Mouse (Mus musculus): ENCODE measurements around the gene Cdca7l. TPM values are rescaled to one million over a fixed set of nuclear protein-coding genes. Genes with fewer than 3 reads are reported as not detected.

Gene Cdca7l
- total RNA-seq, 2 experiments from 2014 or later = 0.56 TPM; not detected in 1

DNA sequence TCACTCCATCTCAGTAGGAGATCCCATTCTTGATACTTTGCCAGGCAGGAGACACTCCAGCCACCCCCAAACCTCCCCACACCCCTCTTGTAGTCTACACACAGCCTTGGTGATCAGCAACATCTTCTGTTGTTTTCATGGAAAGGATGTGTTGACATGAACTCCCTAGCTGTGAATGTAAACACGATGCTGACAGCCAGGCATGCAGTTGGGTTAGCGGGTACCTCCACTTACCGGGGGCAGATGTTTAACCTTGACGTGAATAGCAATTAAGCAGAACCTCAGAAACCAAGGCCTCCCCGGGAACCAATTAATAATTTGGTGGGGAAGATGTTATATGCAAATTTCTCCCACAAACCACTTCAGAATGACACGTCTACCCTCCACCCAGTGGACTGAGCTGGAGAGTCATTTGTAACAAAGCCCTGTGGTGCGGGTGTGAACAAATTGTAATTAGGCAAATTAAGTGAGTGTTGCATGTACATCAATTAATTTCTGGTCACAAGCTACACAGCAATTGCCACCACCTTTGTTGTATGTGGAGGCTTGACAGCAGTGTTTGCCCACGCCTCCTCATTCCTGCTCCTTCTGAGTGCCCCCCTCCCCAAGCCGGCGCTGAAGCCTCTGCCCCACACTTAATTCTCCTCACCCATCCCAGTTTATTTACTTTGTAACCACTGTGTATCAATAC, 5.4 kb downstream of the Cdca7l start:
- no peak for DNase-seq

DNA sequence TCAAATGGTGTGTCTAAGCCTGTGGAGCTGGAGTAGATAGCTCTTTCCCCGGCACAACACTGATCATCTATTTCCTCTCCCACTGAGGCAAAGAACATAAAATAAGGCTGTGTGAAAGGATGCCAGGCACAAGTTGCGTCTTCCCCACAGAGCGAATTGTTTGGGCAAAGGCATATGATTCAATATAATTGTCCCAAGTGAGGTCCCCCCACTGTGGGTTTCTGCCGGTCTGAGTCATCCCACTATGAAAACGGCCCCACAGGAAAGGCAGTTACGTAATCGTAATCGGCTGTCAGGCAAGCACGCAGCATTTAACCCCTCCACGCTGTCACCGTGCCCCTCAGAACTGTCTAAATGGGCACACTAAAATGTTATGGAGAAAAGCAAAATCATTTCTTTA, 6.0 kb downstream of the Cdca7l start:
- DNase-seq = no peak

DNA sequence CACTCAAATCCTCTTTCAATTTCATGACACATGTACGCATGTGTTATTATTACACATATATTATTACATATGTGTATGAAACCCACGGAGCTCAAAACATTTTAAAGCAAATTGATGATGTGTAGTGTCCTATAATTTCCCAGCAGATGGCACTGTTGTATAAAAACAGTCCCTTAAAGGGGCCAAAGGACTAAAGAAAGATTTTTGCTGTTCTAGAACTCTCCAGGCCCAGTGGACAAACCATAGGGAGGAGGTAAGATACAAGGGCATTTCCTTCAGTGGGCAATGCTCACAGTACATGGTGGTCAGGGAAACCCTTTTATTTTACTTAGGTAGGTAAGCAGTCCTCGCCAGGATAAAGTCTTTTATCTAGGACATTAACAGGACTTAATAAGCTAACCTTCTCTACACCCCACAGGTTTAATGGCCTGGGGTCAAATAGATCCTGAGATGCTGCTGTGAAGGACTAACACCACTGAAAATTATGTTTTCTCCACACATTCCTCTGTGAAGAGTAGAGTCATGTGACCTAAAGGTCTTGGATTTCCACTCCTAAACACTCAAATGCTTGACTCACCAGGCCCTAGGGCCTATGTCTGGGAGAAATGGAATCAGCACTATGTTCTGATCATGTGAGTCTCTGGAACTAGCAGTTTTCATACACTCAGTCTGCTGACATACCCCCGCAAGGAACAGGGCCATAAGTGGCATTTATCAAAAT, 16.2 kb downstream of the Cdca7l start:
- DNase-seq = no peak

DNA sequence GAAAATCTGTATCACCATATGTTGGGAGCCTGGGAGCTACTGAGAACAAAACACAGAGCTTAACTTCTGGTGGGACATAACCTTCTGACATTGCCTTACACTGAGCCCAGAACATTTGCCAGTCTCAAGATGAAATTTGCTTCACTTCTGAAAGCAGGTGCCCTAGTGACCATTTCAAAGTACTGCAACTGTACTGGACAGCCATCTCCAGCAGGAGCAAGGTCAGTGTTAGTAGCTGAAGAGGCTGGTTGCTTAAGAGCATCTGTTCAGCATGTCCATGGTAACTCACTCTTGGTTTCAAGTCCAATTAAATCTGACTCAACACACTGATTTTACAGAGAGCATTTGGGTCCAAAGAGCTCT, 16.8 kb downstream of the Cdca7l start:
- DNase-seq = no peak

DNA sequence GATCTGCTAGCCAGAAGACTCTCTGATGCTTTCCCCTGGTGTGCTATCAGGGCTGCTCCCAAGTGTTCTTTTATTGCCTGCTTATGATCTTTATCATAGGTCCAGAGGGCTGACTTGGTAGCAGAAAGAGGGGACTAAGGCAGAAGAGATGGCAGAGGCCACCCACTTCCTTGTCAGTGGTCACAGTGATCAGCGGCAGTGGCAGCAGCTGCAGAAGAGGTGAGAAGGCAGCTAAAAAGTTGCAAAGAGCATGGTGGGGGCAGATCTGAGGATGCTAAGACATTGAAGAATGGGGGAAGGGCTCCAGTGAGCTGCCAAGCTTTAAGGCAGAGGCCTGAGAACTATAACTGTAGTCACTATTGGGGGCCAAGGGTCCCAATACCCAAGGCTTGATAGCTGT, 17.3 kb downstream of the Cdca7l start:
- no peak for DNase-seq

DNA sequence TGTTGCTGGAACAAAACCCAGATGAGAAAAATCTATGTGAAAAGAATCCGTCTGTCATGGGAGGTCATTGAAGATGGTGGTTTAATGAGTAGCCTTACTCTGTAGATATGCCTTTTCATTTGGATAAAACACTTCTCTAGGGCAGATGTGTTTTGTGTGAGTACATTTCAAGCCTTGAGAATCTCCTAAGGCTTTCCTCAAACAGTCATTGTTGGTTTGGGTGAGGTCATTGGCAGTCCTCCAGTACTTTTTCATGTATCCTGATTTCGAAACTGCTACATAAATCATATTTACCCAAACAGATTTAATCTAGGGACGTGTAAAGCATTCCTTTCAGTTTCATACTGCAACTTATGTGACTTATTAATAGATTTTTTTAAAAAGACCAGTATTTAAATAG, 24.3 kb downstream of the Cdca7l start:
- DNase-seq = no peak

DNA sequence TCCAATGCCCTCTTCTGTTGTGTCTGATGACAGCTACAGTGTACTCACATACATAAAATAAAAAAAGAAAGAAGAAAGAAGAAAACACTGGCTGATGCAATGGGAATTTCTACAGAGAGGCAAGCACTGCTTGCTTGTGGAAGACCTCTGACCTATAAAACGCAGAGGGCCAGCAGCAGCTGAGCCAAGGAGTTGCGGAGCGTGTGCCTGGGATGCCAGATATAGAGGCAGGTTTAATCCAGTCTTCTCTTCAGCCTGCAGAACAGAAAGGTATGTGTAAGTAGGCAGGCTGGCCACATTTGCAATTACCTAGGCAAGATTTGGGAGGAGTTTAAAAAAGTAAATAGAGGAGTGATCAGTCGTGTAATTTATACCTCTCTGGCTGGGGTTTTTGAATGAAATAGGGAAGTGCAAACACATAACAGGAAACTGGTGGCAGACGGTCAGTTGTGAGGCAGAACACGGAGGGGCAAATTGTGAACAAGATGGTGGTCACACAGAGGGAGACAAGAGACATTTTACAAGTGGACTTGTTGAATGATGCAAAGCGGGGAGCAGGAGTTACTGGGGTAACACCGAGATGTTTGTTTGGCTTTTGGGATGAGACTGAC, 27.4 kb downstream of the Cdca7l start:
- no peak for DNase-seq

DNA sequence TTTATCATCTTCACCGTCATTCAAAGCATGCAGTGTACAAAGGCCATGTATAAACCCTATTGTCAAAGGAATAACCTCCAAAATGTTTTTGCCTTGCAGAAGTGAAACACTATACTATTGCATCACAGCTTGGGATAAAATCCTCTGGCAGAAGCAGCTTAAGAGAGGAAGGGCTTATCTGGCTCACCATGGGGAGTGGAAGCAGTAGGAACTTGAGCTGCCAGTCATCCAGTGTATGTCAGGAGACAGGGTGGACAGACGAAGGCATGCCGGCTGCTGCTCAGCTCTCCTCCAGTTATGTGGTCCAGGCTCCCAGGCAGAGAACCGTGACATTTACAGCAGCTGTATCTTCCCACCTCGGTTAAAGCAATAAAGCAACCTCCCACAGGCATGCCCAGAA, 28.1 kb downstream of the Cdca7l start:
- DNase-seq = no peak

DNA sequence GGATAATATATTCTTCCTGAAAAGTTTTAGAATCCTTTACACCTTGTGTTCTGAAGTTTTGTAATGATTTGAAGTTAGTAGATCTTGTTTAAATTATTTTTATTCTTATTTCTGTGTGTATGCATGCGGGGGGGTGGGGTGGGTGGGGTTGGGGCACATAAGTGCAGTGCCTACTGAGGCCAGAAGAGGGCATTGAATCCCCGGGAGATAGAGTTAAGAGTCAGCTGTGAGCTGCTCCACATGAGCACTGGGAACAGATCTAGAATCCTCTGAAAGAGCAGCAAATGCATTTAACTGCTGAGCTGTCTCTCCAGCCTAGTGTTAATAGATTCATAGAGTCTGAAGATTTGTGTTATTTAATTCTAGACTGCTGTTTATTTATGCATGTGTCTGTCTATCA, 30.6 kb downstream of the Cdca7l start:
- no peak for DNase-seq

DNA sequence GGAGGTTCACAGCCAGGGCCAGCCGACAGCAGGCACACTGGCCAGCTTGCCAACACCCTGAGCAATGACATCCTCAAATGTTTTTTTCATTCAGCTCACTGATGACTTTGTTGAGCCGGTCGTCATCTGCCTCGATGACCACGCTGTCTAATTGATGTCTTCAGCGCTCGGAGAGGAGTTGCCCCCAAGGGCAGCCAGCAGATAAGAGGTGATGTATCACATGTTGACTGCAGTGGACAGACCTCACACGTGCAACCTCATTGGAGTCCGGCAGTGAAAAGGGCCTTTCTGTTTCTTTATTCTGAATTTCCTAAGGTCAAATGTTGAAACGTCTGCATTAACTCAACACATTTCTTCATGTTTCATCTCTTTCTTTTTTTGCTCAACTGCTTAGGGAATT, 31.3 kb downstream of the Cdca7l start:
- no peak for DNase-seq

DNA sequence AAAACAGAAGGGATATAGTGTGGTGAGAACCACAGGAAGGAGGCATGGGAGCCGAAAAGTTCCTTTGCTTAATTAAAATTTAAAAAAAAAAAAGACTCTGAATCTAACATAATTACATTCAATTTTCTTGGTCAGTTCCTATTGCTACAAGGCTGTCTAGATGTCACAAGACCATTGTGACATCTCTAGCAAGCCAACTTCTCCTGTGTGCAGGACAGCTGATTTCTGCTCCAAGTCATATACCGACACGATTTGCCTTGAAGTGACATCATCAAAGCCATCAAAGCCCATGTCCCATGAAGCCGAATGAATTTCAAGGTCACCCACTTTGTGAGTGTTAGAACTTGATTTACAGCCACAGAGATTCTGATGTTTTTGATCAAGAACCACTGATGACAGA, 33.3 kb downstream of the Cdca7l start:
- DNase-seq = no peak

DNA sequence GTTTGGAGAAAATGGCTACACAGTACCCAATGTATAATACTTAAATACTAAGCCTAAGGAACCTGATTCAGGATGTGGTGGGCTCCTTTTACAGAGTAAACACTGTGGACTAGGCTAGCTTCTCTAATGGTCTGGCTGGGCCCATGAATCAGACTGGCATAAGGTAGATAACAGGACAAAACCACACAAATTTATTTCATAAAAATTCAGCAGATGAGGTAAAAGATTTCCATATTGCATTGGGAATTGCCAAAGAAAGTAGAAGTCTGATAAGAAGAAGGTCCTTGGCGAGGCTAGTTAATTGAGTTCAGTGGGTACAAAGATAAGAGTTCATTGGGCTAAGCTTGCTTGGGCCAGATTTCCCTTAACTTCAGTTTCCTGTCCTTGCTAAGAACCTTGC, 36.6 kb downstream of the Cdca7l start:
- no peak for DNase-seq

DNA sequence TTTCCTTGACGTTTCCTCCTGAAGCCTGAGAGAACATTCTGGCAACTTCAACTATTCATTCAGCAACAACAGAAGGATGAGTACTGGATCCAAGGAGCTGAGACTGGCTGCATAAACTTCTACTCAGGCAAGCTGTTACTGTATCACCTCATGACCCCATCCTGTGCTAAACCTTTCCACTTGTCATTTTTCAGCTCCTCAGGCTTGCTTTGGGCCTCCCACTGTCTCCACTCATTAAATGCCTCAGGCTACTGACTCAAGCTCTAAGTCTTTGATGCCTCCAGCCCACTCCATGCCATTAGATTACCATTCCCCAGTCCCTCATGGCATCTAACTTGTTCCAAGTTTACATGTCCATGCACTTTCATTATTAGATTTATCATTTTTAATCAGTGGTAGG, 38.6 kb downstream of the Cdca7l start:
- no peak for DNase-seq

DNA sequence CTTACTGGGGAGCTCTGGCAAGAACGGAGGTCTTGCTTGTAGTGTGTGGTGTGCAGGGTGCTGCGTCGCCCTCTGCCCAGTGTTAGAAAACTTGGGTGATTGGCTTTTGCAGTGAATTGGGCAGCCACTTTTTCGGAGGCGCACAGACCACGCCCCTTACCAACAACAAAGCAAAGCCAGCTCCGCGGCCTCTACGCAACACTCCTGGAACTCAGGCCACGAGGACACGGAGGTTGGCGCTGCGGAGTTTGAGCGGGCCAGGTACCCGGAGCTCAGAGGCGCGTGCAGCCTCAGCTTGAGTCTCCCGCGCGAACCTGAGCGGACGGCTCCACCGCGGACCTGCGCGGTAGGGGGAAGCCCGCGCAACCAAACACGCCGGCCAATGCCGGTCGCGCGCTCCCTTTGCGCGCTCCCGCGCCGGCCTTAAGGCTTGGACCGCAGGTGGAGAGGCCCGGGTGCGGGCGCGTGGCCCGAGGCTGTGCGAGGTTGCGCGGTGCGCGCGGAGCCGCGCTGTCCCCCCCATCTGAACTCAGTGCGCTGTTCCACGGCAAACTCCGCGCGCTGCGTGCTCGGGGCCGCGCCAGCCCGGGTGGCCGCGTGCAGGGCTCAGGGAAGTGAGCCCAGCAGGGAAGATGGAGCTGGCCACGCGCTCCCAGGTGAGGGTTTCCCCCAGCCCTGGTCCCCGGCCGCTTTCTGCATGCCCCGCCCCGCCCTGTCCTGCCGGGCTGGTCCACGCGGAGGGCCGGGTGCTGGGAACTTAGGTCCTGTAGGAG, 39.4 kb downstream of the Cdca7l start:
- peak; percentile 30 for DNase-seq

DNA sequence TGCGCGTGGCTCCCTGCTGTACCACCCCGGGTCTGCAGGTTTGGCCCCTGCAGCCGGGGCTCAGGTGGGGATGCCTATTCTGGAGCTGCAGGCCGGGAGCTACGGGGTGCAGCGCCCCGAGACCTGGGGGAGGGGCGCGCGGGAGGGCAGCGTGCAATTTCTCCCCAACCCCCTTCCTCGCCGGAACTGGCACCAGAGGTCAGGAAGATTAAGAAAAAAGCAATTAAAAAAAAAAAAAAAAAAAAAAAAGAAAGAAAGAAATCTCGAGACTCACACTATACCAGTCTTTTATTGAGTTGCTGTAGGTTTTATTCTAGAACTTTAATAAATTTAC, 40.0 kb downstream of the Cdca7l start:
- DNase-seq = no peak

DNA sequence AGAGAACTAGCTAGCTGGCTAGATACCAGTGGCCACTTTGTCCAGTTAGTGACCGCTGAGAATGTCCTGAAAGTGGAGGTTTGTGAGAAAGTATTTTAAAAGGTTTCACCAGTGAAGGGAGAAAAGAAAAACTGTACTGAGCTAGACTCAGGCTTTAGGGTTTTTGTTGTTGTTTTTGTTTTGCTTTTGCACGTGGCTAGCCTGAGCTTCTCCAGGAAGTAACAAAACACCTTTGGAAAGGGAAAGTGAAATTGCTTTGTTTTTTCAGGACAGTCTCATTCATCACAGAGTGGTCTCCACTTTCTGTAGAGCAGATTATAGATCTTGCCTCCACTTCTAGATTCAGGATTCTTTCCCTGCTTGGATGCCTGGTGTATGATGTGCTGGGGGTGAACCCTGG, 40.8 kb downstream of the Cdca7l start:
- no peak for DNase-seq

DNA sequence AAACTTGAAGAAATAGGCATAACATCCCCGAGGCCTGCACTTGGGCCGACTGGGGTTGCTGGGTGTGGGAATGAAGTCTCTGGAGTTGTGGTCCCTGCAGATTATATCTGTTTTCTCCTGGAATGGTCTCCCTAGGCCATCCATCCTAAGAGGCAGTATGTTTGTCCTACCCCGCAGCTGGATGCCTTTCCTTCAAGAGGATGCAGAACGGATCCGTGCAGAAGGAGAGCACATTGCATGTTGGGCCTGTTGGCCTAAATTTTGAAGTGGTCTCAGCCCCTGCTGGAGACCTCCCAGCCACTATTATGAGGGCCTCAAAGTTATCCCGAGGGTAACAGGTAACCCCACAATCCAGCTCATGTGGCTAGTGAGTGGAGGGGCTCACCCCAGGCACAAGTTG, 44.5 kb downstream of the Cdca7l start:
- DNase-seq = no peak

DNA sequence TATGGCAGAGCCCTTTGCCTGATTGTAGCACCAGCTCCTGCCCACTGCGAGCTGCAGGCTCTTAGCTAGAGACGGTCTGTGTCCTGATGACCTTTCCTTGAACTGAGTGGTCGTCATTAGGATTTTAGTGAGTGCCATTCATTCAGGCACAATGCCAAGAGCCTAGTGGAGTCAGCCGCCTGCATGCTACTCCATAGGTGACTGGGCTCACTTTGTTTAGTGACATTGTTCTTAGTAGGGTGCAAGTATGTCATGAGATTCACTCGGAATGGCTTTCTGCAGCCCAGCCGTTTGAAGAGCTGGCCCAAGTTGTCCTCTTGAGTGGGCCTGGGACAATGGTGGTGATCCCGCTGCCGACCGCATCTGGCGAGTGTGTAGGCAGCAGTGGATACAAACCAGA, 46.4 kb downstream of the Cdca7l start:
- DNase-seq = no peak

DNA sequence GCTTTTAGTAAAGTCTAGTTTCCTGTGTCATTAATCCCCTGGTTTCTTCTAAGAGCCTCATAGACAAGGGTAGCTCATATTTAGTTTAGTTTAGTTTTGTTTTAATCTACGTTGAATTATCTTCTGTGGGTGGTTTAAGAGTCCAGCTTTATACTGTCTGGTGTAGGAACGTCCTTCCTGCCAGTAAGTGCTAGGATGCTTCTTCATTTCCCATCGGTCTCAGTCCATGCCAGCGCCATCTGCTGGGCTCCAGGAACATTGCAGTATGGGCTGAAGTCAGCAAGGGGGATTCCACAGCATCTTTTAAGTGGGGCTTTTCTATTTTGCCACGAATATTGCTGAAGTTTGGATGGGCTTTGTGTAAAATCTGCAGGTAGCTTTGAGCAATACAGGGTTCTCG, 49.2 kb downstream of the Cdca7l start:
- DNase-seq = no peak

DNA sequence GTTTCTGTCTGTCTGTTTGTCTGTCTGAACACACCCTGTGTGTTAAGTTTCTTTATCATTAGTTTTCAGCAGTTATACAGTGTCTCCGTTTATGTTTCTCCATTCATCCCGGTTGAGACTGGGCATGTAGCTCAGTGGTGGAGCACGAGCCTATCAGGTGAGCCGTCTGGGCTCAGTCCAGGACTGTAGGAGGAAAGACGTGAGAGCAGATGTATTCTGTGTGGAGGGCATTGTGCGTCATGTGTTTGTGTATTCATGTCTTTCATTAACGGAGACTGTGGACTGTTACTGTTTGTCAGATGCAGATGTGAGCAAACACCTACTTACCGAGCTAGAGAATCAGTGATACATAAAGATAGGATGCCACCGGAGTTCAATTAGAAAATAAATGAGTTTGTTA, 52.9 kb downstream of the Cdca7l start:
- DNase-seq = no peak

DNA sequence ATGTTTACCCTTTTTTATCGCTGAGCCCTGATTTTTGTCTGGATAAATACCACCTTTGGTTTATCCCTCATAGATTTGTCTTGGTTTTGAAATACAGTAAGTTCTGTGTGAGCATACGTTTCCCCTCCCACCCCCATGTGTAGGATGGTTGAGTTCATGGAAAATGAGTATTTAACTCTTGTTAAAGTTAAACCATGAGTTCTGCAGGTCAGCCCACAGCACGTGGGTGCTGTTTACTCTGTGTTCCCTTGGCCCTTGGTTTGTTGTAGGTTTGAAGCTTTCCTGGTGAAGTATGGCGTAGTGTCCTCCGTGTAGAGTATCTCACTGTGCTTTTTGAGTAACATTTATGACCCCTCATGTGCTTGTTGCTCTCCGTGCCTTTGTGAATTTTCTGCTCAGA, 53.8 kb downstream of the Cdca7l start:
- no peak for DNase-seq

DNA sequence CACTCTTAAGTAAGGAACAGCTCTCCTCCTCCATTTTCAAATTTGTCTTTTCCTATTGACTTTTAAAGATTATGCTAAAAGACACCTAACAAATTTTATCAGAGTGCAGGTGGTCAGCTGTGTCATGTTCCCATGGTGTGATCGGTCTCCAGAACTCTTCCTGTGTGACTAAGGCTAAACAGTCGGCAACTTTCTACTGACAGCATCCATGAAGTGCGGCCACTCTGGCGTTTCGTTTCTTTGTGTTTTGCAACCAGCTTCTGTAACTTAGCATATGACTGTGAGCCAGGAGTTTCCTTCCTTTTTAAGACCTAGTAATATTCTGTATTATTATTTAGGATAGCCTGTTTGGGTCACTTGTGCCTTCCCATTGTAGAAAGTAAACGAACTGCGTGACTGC, 56.8 kb downstream of the Cdca7l start:
- DNase-seq = no peak

DNA sequence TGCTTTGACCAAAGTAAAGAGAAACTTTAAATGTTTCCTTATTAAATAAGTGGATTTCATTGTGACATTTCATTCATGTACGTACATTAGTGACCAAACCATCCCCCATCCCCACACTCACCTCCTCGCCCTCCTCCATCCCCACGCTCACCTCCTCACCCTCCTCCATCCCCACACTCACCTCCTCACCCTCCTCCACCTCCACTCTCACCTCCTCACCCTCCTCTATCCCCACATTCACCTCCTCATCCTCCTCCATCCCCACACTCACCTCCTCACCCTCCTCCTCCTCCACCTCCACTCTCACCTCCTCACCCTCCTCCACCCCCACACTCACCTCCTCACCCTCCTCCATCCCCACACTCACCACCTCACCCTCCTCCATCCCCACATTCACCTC, 57.2 kb downstream of the Cdca7l start:
- no peak for DNase-seq
